Mouse (Mus musculus): Measurements from ENCODE around the gene Calm2. TPM values are rescaled to one million over a fixed set of nuclear protein-coding genes. Genes with fewer than 3 reads are reported as not detected.

The Calm2 gene
- total and polyA plus RNA-seq, 3 experiments, result 126 to 321 (median 208) TPM

- DNase-seq (ENCODE audit: low read depth, low spot score), result no peak
- Histone ChIP-seq H3K27me3 (ENCODE audit: control insufficient read depth in 1 of 2, insufficient read depth in 2 of 2, low read length in 2 of 2) (peaks cover 0 to 13% of the 10 kb centered on the region in 2 experiments; a peak in 3 of 4 replicates), H3K9me3 (replicated peaks; ENCODE audit: insufficient read depth, low read length) (no peaks in the 10 kb centered on the region), H3K4me3 (ENCODE audit: control insufficient read depth in 1 of 2, insufficient read depth in 1 of 2, low read depth in 2 of 2, low read length in 2 of 2) (no peak overlapping the region), H3K4me1 (ENCODE audit: control insufficient read depth in 1 of 2, insufficient read depth in 2 of 2, low read length in 2 of 2) (peaks cover 5 to 21% of the 10 kb centered on the region in 2 experiments), H3K27ac (ENCODE audit: control insufficient read depth, low read depth, low read length) (no peak overlapping the region), H3K36me3 (ENCODE audit: control insufficient read depth in 1 of 2, insufficient read depth in 2 of 2, low read length in 2 of 2) (peaks cover 0 to 6% of the 10 kb centered on the region in 2 experiments; a peak in 2 of 4 replicates), H3K79me2 (ENCODE audit: control insufficient read depth, insufficient read depth, low read length, poor library complexity) (no peaks in the 10 kb centered on the region), H3K9ac (ENCODE audit: control insufficient read depth, low read depth, low read length, poor library complexity, severe bottlenecking) (no peak overlapping the region)
- TF ChIP-seq CHD2 (IDR thresholded peaks at IDR 0.05; ENCODE audit: low read length), result no peak
- TF ChIP-seq RCOR1 (IDR thresholded peaks at IDR 0.05; ENCODE audit: low read depth, low read length), result no peak
- no peak for TF ChIP-seq ZNF384 (IDR thresholded peaks at IDR 0.05; ENCODE audit: low read depth, low read length)
- TF ChIP-seq MAFK (IDR thresholded peaks at IDR 0.05; ENCODE audit: borderline replicate concordance, low read depth, low read length), result no peak
- TF ChIP-seq JUND (IDR thresholded peaks at IDR 0.05; ENCODE audit: low read depth, low read length), result no peak
- TF ChIP-seq MXI1 (IDR thresholded peaks at IDR 0.05; ENCODE audit: low read depth, low read length), result no peak
- no peak for TF ChIP-seq TBP (IDR thresholded peaks at IDR 0.05; ENCODE audit: low read depth, low read length)
- TF ChIP-seq EP300 (IDR thresholded peaks at IDR 0.05; ENCODE audit: low read depth in 1 of 2, low read length in 2 of 2), result no peak
- TF ChIP-seq POLR2AphosphoS5 (IDR thresholded peaks at IDR 0.05; ENCODE audit: borderline replicate concordance, low read depth, low read length), result no peak
- no peak for TF ChIP-seq GATA1 (IDR thresholded peaks at IDR 0.05; ENCODE audit: low read depth, low read length)
- TF ChIP-seq KAT2A (conservative IDR thresholded peaks at IDR 0.05; ENCODE audit: low read depth, low read length), result no peak
- TF ChIP-seq USF2 (IDR thresholded peaks at IDR 0.05; ENCODE audit: borderline replicate concordance in 1 of 2, insufficient read depth in 1 of 2, low read depth in 1 of 2, low read length in 2 of 2), result no peak
- TF ChIP-seq NRF1 (IDR thresholded peaks at IDR 0.05; ENCODE audit: insufficient read depth, low read depth, low read length, poor library complexity, severe bottlenecking), result no peak
- TF ChIP-seq CHD1 (IDR thresholded peaks at IDR 0.05; ENCODE audit: low read depth, low read length), result no peak
- no peak for TF ChIP-seq MEF2A (IDR thresholded peaks at IDR 0.05; ENCODE audit: extremely low read depth, insufficient replicate concordance, low read depth, low read length, poor library complexity, severe bottlenecking)
- no peak for TF ChIP-seq GABPA (IDR thresholded peaks at IDR 0.05; ENCODE audit: low read depth, low read length)
- no peak for TF ChIP-seq CTCF (IDR thresholded peaks at IDR 0.05 in 2 of 3, conservative IDR thresholded peaks at IDR 0.05 in 1 of 3; ENCODE audit: control insufficient read depth in 1 of 3, insufficient read depth in 1 of 3, low read depth in 2 of 3, low read length in 3 of 3, poor library complexity in 1 of 3, severe bottlenecking in 1 of 3)
- no peak for TF ChIP-seq USF1 (IDR thresholded peaks at IDR 0.05; ENCODE audit: low read depth, low read length)
These were observed 7.4 kb upstream of the Calm2 start for GRCm38 (mm10) chr17:87454121-87454520.

- Histone ChIP-seq H3K4me3 (ENCODE audit: control insufficient read depth in 1 of 2, insufficient read depth in 1 of 2, low read depth in 2 of 2, low read length in 2 of 2) (no peak overlapping the region), H3K4me1 (ENCODE audit: control insufficient read depth in 1 of 2, insufficient read depth in 2 of 2, low read length in 2 of 2) (peaks cover 5 to 18% of the 10 kb centered on the region in 2 experiments), H3K36me3 (ENCODE audit: control insufficient read depth in 1 of 2, insufficient read depth in 2 of 2, low read length in 2 of 2) (peaks cover 0 to 10% of the 10 kb centered on the region in 2 experiments; a peak in 2 of 4 replicates), H3K79me2 (ENCODE audit: control insufficient read depth, insufficient read depth, low read length, poor library complexity) (no peaks in the 10 kb centered on the region), H3K27ac (ENCODE audit: control insufficient read depth, low read depth, low read length) (no peak overlapping the region), H3K27me3 (ENCODE audit: control insufficient read depth in 1 of 2, insufficient read depth in 2 of 2, low read length in 2 of 2) (peaks cover 0 to 13% of the 10 kb centered on the region in 2 experiments; a peak in 3 of 4 replicates), H3K9ac (ENCODE audit: control insufficient read depth, low read depth, low read length, poor library complexity, severe bottlenecking) (no peak overlapping the region), H3K9me3 (replicated peaks; ENCODE audit: insufficient read depth, low read length) (no peaks in the 10 kb centered on the region)
- DNase-seq (ENCODE audit: low read depth, low spot score), result no peak
- TF ChIP-seq MAFK (IDR thresholded peaks at IDR 0.05; ENCODE audit: borderline replicate concordance, low read depth, low read length) (no peak), MYC (IDR thresholded peaks at IDR 0.05; ENCODE audit: low read depth, low read length) (no peak), SMC3 (IDR thresholded peaks at IDR 0.05; ENCODE audit: low read depth, low read length) (no peak), POLR2AphosphoS5 (IDR thresholded peaks at IDR 0.05; ENCODE audit: borderline replicate concordance, low read depth, low read length) (no peak), USF1 (IDR thresholded peaks at IDR 0.05; ENCODE audit: low read depth, low read length) (no peak), MAX (IDR thresholded peaks at IDR 0.05; ENCODE audit: low read length) (no peak), HCFC1 (IDR thresholded peaks at IDR 0.05; ENCODE audit: low read depth, low read length) (no peak)
These were observed 6.6 kb upstream of the Calm2 start for GRCm38 (mm10) chr17:87453336-87453735.

Measured in MEL (cell line).